Mouse (Mus musculus): Measurements from ENCODE around the gene Olfr1061. TPM values are rescaled to one million over a fixed set of nuclear protein-coding genes. Genes with fewer than 3 reads are reported as not detected.
"Not testable (repeated sequence)": the region's sequence is repeated elsewhere in the genome, so short reads cannot be mapped to it uniquely, and the experiment has no call there.

Gene Olfr1061
- not detected in 2 replicates for total RNA-seq (2014; rRNA removed)
- not detected in 2 replicates for polyA plus RNA-seq (2012; rRNA removed)

GRCm38 (mm10) chr2:86413950-86414349, at the start of gene Olfr1061:
Gene Olfr1061 (minus strand): TSS chr2:86414050.
- WGBS = 74% methylated on average over 1 of the region's 1 CpGs

GRCm38 (mm10) chr2:86460434-86460833, 46.6 kb upstream of the Olfr1061 start:
- WGBS = 77% methylated on average over 1 of the region's 1 CpGs
- TF ChIP-seq POLR2A (IDR thresholded peaks at IDR 0.05; ENCODE audit: extremely low read depth, insufficient read depth, low read length) = no peak
- no peak for TF ChIP-seq CTCF (IDR thresholded peaks at IDR 0.05; ENCODE audit: low read depth, low read length)
- Histone ChIP-seq H3K27me3 (ENCODE audit: control insufficient read depth, insufficient read depth, low read length) (no peaks in the 10 kb centered on the region), H3K79me2 (ENCODE audit: control insufficient read depth, insufficient read depth, low read length) (no peaks in the 10 kb centered on the region), H3K4me1 (ENCODE audit: control insufficient read depth, insufficient read depth, low read length) (no peaks in the 10 kb centered on the region), H3K36me3 (ENCODE audit: control insufficient read depth, insufficient read depth, low read length) (no peaks in the 10 kb centered on the region), H3K9ac (ENCODE audit: low read depth, low read length) (no peak overlapping the region), H3K27ac (replicated peaks; ENCODE audit: insufficient read depth, low read depth, low read length) (no peak overlapping the region), H3K4me3 (ENCODE audit: insufficient read depth, low read depth, low read length) (no peak overlapping the region)
- no peak for DNase-seq (ENCODE audit: extremely low read depth, low read depth, low spot score)

More at GRCm38 (mm10) chr2:86413950-86414349, at the start of gene Olfr1061:
- no peak for TF ChIP-seq CTCF (IDR thresholded peaks at IDR 0.05; ENCODE audit: low read depth, low read length)
- TF ChIP-seq POLR2A (IDR thresholded peaks at IDR 0.05; ENCODE audit: extremely low read depth, insufficient read depth, low read length) = no peak
- DNase-seq (ENCODE audit: extremely low read depth, low read depth, low spot score) = no peak
- Histone ChIP-seq H3K4me1 (ENCODE audit: control insufficient read depth, insufficient read depth, low read length) (no peaks in the 10 kb centered on the region), H3K79me2 (ENCODE audit: control insufficient read depth, insufficient read depth, low read length) (no peaks in the 10 kb centered on the region), H3K36me3 (ENCODE audit: control insufficient read depth, insufficient read depth, low read length) (no peaks in the 10 kb centered on the region), H3K27me3 (ENCODE audit: control insufficient read depth, insufficient read depth, low read length) (no peaks in the 10 kb centered on the region), H3K4me3 (ENCODE audit: insufficient read depth, low read depth, low read length) (no peak within 1 kb of the TSS), H3K9ac (ENCODE audit: low read depth, low read length) (no peak within 1 kb of the TSS), H3K27ac (replicated peaks; ENCODE audit: insufficient read depth, low read depth, low read length) (no peak within 1 kb of the TSS)

- 74% methylated on average over 1 of the region's 1 CpGs for WGBS
- DNase-seq (ENCODE audit: extremely low read depth, low read depth, low spot score) = no peak
- no peaks in the 10 kb centered on the region for H3K4me1 ChIP-seq (ENCODE audit: control insufficient read depth, insufficient read depth, low read length)
- H3K36me3 ChIP-seq (ENCODE audit: control insufficient read depth, insufficient read depth, low read length) = no peaks in the 10 kb centered on the region
- TF ChIP-seq CTCF (IDR thresholded peaks at IDR 0.05; ENCODE audit: low read depth, low read length) = no peak
- no peak for TF ChIP-seq POLR2A (IDR thresholded peaks at IDR 0.05; ENCODE audit: extremely low read depth, insufficient read depth, low read length)
- H3K27me3 ChIP-seq (ENCODE audit: control insufficient read depth, insufficient read depth, low read length) = no peaks in the 10 kb centered on the region
- no peaks in the 10 kb centered on the region for H3K79me2 ChIP-seq (ENCODE audit: control insufficient read depth, insufficient read depth, low read length)
- no peak within 1 kb of the TSS for H3K4me3 ChIP-seq (ENCODE audit: insufficient read depth, low read depth, low read length)
- no peak within 1 kb of the TSS for H3K9ac ChIP-seq (ENCODE audit: low read depth, low read length)
- H3K27ac ChIP-seq (replicated peaks; ENCODE audit: insufficient read depth, low read depth, low read length) = no peak within 1 kb of the TSS
These were observed 42.3 kb upstream of the Olfr1061 start, which contains the start of gene Olfr1066 for GRCm38 (mm10) chr2:86456169-86456568. Gene Olfr1066 (minus strand): TSS chr2:86456269.

GRCm38 (mm10) chr2:86450491-86450890, 36.6 kb upstream of the Olfr1061 start, which contains the start of gene Olfr1065:
Gene Olfr1065 (minus strand): TSS chr2:86450591.
- H3K4me3 ChIP-seq (ENCODE audit: insufficient read depth, low read depth, low read length); H3K36me3 ChIP-seq (ENCODE audit: control insufficient read depth, insufficient read depth, low read length); H3K27me3 ChIP-seq (ENCODE audit: control insufficient read depth, insufficient read depth, low read length); DNase-seq (ENCODE audit: extremely low read depth, low read depth, low spot score); H3K79me2 ChIP-seq (ENCODE audit: control insufficient read depth, insufficient read depth, low read length); H3K27ac ChIP-seq (replicated peaks; ENCODE audit: insufficient read depth, low read depth, low read length); H3K4me1 ChIP-seq (ENCODE audit: control insufficient read depth, insufficient read depth, low read length); H3K9ac ChIP-seq (ENCODE audit: low read depth, low read length): not testable (repeated sequence)
- whole genome bisulfite sequencing = 73% methylated on average over 1 of the region's 1 CpGs

GRCm38 (mm10) chr2:86442101-86442500, 28.3 kb upstream of the Olfr1061 start:
- not testable (repeated sequence) for H3K4me1 ChIP-seq (ENCODE audit: control insufficient read depth, insufficient read depth, low read length); H3K27ac ChIP-seq (replicated peaks; ENCODE audit: insufficient read depth, low read depth, low read length); H3K79me2 ChIP-seq (ENCODE audit: control insufficient read depth, insufficient read depth, low read length); H3K4me3 ChIP-seq (ENCODE audit: insufficient read depth, low read depth, low read length); H3K36me3 ChIP-seq (ENCODE audit: control insufficient read depth, insufficient read depth, low read length); H3K27me3 ChIP-seq (ENCODE audit: control insufficient read depth, insufficient read depth, low read length); H3K9ac ChIP-seq (ENCODE audit: low read depth, low read length); DNase-seq (ENCODE audit: extremely low read depth, low read depth, low spot score)
- 79% methylated on average over 1 of the region's 1 CpGs for WGBS

- WGBS = 89% methylated on average over 8 of the region's 8 CpGs
- not testable (repeated sequence) for H3K4me1 ChIP-seq (ENCODE audit: control insufficient read depth, insufficient read depth, low read length); H3K27me3 ChIP-seq (ENCODE audit: control insufficient read depth, insufficient read depth, low read length); H3K79me2 ChIP-seq (ENCODE audit: control insufficient read depth, insufficient read depth, low read length); H3K36me3 ChIP-seq (ENCODE audit: control insufficient read depth, insufficient read depth, low read length); H3K4me3 ChIP-seq (ENCODE audit: insufficient read depth, low read depth, low read length); H3K27ac ChIP-seq (replicated peaks; ENCODE audit: insufficient read depth, low read depth, low read length); H3K9ac ChIP-seq (ENCODE audit: low read depth, low read length); DNase-seq (ENCODE audit: extremely low read depth, low read depth, low spot score)
These were observed 14.7 kb upstream of the Olfr1061 start for GRCm38 (mm10) chr2:86428511-86428910.

- not testable (repeated sequence) for H3K4me3 ChIP-seq (ENCODE audit: insufficient read depth, low read depth, low read length); H3K79me2 ChIP-seq (ENCODE audit: control insufficient read depth, insufficient read depth, low read length); H3K36me3 ChIP-seq (ENCODE audit: control insufficient read depth, insufficient read depth, low read length); H3K27ac ChIP-seq (replicated peaks; ENCODE audit: insufficient read depth, low read depth, low read length); H3K9ac ChIP-seq (ENCODE audit: low read depth, low read length); H3K27me3 ChIP-seq (ENCODE audit: control insufficient read depth, insufficient read depth, low read length); DNase-seq (ENCODE audit: extremely low read depth, low read depth, low spot score); H3K4me1 ChIP-seq (ENCODE audit: control insufficient read depth, insufficient read depth, low read length)
These were observed 12.8 kb upstream of the Olfr1061 start, which contains the start of gene Olfr1062 for GRCm38 (mm10) chr2:86426649-86427048. Gene Olfr1062 (minus strand): TSS chr2:86426749.
